Mouse (Mus musculus) cerebellum, adult 2 months (tissue): ENCODE measurements at regions not wholly inside any gene's neighbourhood (a gene's known extent, or its start where the extent isn't known, plus 50 kb on each side); places are given as distances from the start of the nearest gene placed in this dataset.
A peak's percentile ranks its signal among the peaks of the same experiment; 100 is the strongest.

ENCODE experiments used
- DNase-seq, 2 experiments: peaks; one replicate each; pipeline ENCODE4 v3.0.0; 2021
- H3K27ac ChIP-seq: fragments of 200-500 bp; 2 replicates; pipeline ENCODE4 v1.5.1; 2012; ENCODE audit warnings: low read length, control low read depth, inconsistent platforms; ENCODE audit not compliant: insufficient read depth
- H3K27me3 ChIP-seq: fragments of 200-500 bp; 2 replicates; pipeline ENCODE4 v1.6.1; 2012; ENCODE audit warnings: inconsistent platforms, mild to moderate bottlenecking, low read length, moderate library complexity; ENCODE audit not compliant: control insufficient read depth, insufficient read depth
- H3K4me1 ChIP-seq: fragments of 200-500 bp; 2 replicates; pipeline ENCODE4 v1.6.1; 2011; ENCODE audit warnings: low read length; ENCODE audit not compliant: control insufficient read depth, insufficient read depth
- H3K4me3 ChIP-seq: fragments of 200-500 bp; replicated peaks from 2 replicates; pipeline ENCODE3; 2011; ENCODE audit warnings: mild to moderate bottlenecking, low read depth, low read length, control low read depth; ENCODE audit not compliant: insufficient read depth
- CTCF ChIP-seq: fragments of 200-500 bp; IDR thresholded peaks from 2 replicates; pipeline ENCODE4 v1.5.1; 2011; ENCODE audit warnings: low read depth, mild to moderate bottlenecking, control low read depth, low read length, moderate library complexity, borderline replicate concordance; ENCODE audit not compliant: insufficient read depth
- POLR2A ChIP-seq: fragments of 200-500 bp; IDR thresholded peaks from 2 replicates; pipeline ENCODE4 v1.6.1; 2011; ENCODE audit warnings: low read length, control low read depth, borderline replicate concordance; ENCODE audit not compliant: insufficient read depth
- WGBS: fragments of 180-500 bp; shearing (Covaris S2); methylation state at CpG from one replicate; pipeline ENCODE4 v1.1.7; 2018; 5-methylcytosine and 5-hydroxymethylcytosine counted together

DNA sequence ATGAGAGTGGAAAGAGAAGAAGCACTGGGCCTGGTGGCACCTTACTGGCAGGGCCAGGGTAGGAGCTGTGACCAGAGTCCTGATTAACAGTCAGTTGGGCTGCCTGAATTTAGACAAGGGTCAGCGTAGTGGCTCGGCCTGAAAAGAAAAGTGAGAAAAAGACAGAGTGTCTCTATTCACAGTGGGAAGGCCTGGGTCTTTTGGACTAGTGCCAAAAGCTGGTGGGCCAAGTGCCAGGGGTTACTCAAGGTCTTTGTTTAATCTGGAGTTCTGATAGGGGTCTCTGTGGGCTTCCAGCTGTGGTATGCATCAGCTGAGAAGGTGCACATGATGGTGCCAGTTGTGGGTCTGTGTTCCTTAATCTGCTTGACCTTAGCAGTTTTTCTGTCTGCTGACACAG lies 2129.4 kb upstream of the Pcdh20 start:
- Histone ChIP-seq H3K4me3 (no peak overlapping the region), H3K4me1 (no peaks in the 10 kb centered on the region), H3K27ac (no peak overlapping the region), H3K27me3 (no peaks in the 10 kb centered on the region)
- no peak for TF ChIP-seq POLR2A
- no peak for TF ChIP-seq CTCF
- DNase-seq: peak; percentile 1 to 8
- 14% methylated on average over 2 of the region's 2 CpGs for WGBS
